Mouse (Mus musculus): ENCODE results near the gene 9530077C05Rik.
"Not testable (repeated sequence)": the region's sequence is repeated elsewhere in the genome, so short reads cannot be mapped to it uniquely, and the experiment has no call there.

9530077C05Rik gene

DNA sequence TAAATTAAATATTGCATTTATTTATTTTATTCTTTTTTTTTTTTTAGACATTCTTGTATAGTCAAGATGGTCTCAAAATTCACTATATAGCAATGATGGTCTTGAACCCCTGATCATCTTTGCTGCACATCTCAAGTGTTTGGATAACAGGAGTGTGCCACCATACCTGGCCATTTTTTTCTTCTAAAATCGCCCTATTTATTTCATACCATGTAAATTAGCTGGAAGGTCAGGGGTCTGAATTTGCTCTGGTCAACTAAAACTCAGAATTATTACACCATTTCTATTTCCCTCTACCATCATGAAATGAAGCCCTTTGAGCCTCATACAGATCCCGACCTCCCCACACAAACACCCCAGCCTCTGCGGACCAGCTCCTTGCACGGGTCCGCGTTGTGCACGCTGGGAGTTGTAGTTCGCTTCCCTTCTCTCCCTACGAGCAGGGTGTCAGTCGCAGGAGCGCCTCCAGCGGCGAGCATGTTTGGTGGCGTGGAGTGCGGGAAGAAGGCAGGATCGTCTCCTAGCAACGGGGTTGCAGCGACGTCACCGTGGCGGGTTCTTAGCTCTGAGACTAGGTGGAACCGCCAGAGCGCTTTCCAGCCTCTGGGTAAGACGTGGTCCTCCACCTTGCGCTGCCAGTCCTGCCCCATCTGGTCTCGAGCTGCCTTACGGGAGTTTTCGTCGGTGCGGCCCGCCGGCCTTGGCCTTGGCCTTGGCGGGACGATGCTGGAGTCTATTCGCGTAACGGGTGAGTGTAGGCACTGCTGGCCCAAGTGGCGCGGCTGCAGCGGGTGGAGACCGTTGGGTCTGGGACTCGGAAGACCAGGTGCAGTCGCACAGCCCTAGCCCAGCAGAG, at the start of gene 9530077C05Rik:
TSS of gene 9530077C05Rik (plus strand) at position 512 of the 856 bp plus-strand sequence.
- DNase-seq: peak; percentile 97

DNA sequence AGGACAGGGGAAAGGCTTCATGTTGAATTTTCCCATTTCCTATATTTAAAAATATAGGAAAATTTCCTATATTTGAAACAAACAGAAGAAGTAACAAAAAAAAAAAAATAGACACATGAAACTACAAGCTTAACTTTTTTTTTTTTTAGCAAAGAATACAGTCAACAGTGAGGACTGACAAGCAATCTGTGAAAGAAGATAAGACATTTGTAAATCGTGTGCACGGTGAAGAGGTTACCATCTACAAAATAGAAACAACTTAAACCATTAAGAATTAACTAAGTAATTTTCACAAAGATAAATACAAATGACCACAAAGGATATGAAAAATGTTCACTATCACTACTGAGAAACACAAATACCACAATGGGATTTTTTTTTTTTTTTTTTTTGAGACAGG, 45.1 kb upstream of the 9530077C05Rik start:
- no peak for DNase-seq

- DNase-seq: no peak
These were observed 44.7 kb upstream of the 9530077C05Rik start for GRCm38 (mm10) chr9:22366621-22367020.

GRCm38 (mm10) chr9:22368030-22368429, 43.3 kb upstream of the 9530077C05Rik start:
- no peak for DNase-seq

DNA sequence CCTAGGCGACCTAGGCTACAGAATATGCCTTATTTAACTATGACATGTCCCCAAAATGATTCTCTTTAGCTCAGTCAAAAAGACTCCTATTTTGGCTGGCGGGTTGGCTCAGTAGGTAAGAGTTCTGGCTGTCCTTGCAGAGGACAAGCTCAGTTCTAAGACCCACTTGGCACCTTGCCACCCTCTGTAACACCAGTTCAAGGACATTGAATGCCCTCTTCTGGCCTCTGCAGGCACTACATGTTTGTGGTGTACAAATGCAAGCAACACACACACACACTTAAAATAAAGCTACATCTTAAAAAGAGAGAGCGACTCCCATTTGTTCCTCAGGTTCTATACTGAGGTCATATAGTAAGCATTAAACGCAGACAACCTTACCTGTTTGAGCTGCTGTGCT, 38.6 kb upstream of the 9530077C05Rik start:
- DNase-seq: peak in 1 of 2 experiments; percentile 26

- no peak for DNase-seq
These were observed 35.2 kb upstream of the 9530077C05Rik start for GRCm38 (mm10) chr9:22376086-22376485.

DNA sequence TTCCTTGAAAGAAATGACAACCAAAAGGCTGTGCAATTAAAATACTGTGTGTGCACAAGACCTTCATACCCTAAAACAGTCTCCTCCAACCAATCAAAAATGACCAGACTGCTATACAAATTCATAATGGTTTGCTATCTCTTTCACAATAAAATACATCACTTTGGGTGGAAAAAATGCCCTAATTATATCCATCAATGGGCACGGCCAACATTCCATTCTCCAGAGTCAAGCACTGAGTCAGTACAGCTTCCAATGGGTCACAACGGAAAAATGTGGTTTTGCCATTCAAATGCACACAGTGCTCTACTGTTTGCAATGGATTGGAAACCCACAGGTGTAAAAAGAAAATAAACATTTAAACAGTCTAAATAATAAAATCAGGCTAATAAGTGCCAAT, 25.4 kb upstream of the 9530077C05Rik start:
- DNase-seq: no peak

DNA sequence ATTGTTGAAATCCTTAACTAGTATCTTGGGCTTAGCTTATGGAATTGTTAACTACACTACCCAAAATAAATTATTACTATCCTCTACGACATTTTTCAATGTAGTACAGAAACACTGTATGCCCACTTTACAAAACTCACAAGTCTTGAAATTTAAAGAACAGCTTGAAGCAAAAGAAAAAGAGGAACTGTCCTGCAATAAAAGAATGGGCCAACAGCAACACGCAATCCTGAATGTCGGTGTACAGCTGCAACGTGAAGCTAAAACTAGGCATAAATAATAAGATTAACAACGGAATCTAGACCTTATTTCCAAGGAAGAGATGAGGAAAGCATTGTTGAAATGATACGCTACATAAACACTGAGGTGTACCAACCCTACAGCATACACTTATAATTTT, 23.4 kb upstream of the 9530077C05Rik start:
- no peak for DNase-seq

DNA sequence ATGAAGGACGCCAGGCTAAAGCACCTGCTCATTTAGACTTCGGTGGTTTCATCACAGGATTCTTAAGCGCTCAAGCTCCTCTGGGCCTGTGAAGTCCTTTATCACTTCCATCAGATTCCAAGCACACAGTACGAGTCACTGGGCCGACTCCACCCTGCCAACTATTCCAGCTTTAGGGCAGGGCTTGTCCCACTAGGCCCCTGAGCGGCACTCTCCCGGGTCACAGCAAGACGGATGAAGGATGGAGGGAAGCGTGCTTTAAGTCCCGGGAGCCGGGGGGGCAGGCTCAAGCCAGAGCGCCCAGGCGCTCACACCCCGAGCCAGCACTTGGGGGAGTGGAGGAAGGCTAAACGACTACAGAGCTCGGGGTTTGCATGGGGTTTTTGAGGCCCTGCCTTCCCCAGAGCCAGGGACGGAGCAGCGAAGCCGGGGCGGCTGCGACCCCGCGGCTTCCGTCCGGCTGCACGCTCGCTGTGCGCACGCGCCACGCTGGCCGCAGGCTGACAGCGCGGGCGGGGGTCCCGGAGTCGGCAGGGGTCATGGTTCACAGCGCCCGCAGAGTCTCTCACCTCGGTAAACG, 22.8 kb upstream of the 9530077C05Rik start:
- no peak for DNase-seq

DNA sequence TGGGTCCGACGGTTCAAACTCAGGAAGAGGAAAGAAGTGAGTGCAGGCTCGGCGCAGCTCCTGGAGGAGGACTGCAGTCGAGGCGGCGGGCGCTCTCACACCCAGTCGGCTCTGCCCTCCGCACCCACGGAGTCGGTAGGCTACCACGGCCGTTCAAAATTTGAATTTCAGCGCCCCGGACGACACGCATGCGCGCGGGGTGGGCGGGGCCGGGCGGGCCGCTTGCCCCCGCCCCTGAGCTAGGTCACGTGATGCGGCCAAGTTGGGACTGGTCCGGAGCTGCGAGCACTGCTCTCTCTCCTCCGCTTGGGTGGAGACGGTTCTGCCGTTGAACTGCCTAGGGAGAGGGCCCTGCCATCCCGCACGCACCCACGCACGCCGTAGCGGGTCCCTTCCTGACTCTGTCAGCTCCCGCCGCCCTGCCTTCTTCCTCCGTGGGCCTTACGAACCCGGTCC, 22.3 kb upstream of the 9530077C05Rik start, which contains the start of gene Anln:
TSS of gene Anln (minus strand) at position 168 of the 456 bp plus-strand sequence.
- peak; percentile 80 to 88 for DNase-seq

DNA sequence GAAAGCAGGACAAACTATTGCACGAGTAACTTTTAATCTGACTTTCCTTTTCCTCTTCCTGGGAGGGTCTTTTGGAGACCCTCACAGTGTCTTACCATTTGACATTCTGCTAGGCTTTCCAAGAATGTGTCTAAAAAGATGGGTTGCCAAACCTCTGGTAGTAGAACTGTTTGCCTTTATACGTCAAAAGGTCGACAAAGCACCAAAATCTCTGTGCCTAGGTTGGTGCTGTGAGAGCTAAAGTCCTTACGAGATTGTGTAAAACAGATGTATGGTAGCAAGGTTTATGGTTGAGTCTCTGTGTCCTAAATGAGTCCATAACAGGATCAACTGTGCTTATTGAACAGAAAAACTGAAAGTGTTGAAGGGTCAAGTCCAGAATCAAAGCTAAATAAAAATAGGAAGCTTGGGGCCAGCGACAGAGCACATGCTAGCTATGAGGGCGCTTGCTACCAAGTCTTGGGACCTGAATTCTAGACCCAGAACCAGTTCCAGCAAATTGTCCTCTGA, 21.5 kb upstream of the 9530077C05Rik start:
- no peak for DNase-seq

- DNase-seq: no peak
These were observed 20.9 kb upstream of the 9530077C05Rik start for GRCm38 (mm10) chr9:22390390-22390789.

DNA sequence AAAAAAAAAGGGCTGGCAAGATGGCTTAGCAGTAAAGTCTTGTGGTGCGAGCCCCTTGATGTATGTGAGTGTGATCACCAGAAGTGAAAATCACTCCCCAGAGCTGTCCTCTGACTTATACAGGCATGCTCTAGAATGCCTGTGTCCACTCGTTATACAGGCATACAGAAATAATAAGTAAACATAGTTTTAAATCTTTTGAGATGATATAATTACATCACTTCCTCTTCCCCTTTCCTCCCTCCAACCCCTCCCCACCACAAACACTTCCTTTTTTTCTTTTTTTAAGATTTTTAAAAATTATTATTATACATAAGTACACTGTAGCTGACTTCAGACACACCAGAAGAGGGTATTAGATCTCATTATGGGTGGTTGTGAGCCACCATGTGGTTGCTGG, 16.6 kb upstream of the 9530077C05Rik start:
- no peak for DNase-seq

DNA sequence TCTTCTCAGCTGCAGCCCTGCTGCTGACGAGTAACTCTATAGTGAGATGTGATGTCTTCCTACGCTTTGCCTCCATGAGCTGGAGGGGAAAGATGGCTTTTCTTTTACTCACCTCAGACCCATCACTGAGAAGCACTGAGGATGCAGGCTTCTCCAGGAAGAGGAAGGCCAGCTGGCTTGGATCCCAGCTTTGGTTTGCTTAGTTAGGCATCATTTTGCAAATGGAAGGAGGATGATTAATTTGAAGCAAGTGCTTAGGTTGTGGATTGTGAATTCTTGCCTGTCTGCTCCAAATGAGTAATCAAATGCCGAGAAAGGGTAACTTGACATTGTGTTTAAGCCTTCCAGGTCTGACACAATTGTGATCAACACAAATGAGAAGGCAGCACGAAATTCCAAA, 12.3 kb upstream of the 9530077C05Rik start:
- peak in 1 of 2 experiments; percentile 23 for DNase-seq

GRCm38 (mm10) chr9:22402001-22402400, 9.3 kb upstream of the 9530077C05Rik start:
- DNase-seq: no peak

- no peak for DNase-seq
These were observed 8.3 kb upstream of the 9530077C05Rik start for GRCm38 (mm10) chr9:22402976-22403375.

- DNase-seq: not testable (repeated sequence)
These were observed 7.8 kb upstream of the 9530077C05Rik start for GRCm38 (mm10) chr9:22403501-22403900.

- DNase-seq: no peak
These were observed 5.9 kb upstream of the 9530077C05Rik start for GRCm38 (mm10) chr9:22405414-22405813.

DNA sequence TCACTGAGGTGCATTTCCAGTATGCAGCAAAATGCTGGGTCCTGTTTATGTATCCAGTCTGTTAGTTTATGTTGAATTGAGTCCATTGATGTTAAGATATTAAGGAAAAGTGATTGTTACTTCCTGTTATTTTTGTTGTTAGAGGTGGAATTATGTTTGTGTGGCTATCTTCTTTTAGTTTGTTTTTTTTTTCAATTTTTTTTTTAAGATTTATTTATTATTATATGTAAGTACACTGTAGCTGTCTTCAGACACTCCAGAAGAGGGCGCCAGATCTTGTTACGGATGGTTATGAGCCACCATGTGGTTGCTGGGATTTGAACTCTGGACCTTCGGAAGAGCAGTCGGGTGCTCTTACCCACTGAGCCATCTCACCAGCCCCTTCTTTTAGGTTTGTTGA, 3.7 kb upstream of the 9530077C05Rik start:
- DNase-seq: not testable (repeated sequence)

DNA sequence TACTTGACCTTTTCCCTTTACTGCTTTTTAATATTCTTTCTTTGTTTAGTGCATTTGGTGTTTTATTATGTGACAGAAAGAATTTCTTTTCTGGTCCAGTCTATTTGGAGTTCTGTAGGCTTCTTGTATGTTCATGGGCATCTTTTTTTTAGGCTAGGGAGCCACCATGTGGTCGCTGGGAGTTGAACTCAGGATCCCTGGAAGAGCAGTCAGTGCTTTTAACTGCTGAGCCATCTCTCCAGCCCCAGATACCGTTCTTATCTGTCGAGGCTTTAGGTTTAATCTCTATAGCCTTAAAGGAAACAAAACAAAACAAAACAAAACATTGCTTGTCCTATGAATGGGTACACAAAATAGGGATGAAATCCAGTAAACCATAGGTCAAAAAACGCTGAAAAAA, 3.0 kb upstream of the 9530077C05Rik start:
- DNase-seq: peak in 1 of 2 experiments; percentile 27

DNA sequence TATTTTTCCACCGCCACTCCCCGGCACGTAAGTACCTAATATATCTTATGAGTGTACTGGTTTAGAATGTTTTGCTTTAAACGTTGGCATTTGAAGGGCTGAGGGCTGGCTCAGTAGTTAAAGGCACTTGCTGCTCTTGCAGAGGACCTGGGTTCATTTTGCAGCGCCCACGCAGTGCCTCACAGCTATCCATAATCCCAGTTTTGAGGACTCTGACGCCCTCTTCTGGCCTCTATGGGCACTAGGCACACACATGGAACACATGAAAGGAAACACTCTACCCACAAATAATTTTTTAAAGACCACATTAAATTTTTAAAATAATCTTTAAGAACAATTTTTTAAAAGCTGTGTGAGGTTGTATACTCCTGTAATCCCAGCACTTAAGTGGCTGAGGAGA, 1.8 kb upstream of the 9530077C05Rik start:
- no peak for DNase-seq

GRCm38 (mm10) chr9:22416187-22416586, 4.9 kb downstream of the 9530077C05Rik start:
- no peak for DNase-seq

DNA sequence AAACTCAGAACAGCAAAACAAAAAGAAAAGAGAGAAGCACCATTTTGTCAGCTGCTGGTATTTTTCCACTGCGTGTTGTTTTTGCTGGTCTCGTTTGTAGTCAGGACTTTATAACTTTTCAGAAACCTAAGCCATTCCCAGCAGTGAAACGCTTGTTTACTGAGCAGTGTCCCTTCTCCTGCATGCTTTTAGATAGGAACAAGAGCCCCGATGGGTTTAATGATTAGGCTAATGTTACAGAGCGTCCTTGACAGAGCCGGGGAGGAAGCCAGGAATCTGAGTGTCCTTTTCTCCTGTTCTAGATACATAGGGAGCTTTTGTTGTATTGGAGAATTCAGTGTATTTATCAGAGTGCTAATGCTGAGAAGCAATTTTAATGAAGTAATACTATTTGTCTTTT, 6.2 kb downstream of the 9530077C05Rik start:
- peak in 1 of 2 experiments; percentile 16 for DNase-seq

- DNase-seq: no peak
These were observed 8.6 kb downstream of the 9530077C05Rik start for GRCm38 (mm10) chr9:22419877-22420276.

All from kidney, adult 8-10 months (tissue).